Mouse (Mus musculus): ENCODE data around the gene Plcb2. TPM values are rescaled to one million over a fixed set of nuclear protein-coding genes. Genes with fewer than 3 reads are reported as not detected.

Gene Plcb2
- polyA plus RNA-seq, 1 experiment from 2014 or later, result 0.64 TPM

- DNase-seq (ENCODE audit: low spot score) (no peak), ATAC-seq (ENCODE audit: low FRiP score, low TSS enrichment) (no peak)
- peaks cover 4% of the 10 kb centered on the region; the same call in 1 of the 2 replicates for H3K4me1 ChIP-seq (replicated peaks; ENCODE audit: control insufficient read depth, insufficient read depth)
- peaks cover 5% of the 10 kb centered on the region; the same call in 1 of the 2 replicates for H3K27me3 ChIP-seq (ENCODE audit: control insufficient read depth, insufficient read depth, low read length)
- TF ChIP-seq EP300 (optimal IDR thresholded peaks at IDR 0.05) (no peak), CTCF (IDR thresholded peaks at IDR 0.05; ENCODE audit: low read depth) (no peak)
- H3K9ac ChIP-seq (ENCODE audit: low read length), result no peak overlapping the region
- H3K4me3 ChIP-seq (ENCODE audit: low read depth, low read length), result no peak overlapping the region
- no peak overlapping the region for H3K4me2 ChIP-seq (replicated peaks; ENCODE audit: low read depth)
- H3K9me3 ChIP-seq (ENCODE audit: control insufficient read depth, low read length), result no peaks in the 10 kb centered on the region
- WGBS, result 30% methylated on average over 15 of the region's 15 CpGs
- peak overlapping the region; percentile 19; the same call in 1 of the 2 replicates for H3K27ac ChIP-seq (replicated peaks)
- no peaks in the 10 kb centered on the region for H3K36me3 ChIP-seq (ENCODE audit: control insufficient read depth, insufficient read depth, low read length)
Observed at GRCm38 (mm10) chr2:118673686-118674465, 54.4 kb downstream of the Plcb2 start.

GRCm38 (mm10) chr2:118671728-118672127, 56.5 kb downstream of the Plcb2 start:
- no peak overlapping the region for H3K9ac ChIP-seq (ENCODE audit: low read length)

DNA sequence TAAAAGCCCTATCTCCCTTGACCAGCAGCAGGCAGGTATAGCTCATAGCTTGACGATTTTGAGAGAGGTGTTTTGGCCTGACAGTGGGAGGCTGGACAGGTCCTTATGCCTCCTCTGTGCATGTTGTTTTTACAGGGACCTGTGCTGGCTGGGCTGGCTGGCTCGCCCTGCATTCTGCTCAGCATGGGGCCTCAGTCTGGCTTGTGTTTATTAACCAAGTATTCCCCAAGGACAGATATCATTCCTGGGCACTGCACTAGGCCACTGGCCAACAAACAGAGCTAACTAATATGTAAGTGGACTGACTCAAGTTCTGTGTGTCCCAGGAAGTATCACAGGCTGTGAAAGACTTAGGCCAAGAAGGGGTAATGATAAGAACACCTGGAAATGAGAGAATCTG, 58.5 kb downstream of the Plcb2 start:
- H3K4me3 ChIP-seq (ENCODE audit: low read depth, low read length), result no peak overlapping the region
- H3K27me3 ChIP-seq (ENCODE audit: control insufficient read depth, insufficient read depth, low read length), result no peaks in the 10 kb centered on the region
- H3K9ac ChIP-seq (ENCODE audit: low read length), result no peak overlapping the region
- TF ChIP-seq EP300 (optimal IDR thresholded peaks at IDR 0.05) (no peak), CTCF (IDR thresholded peaks at IDR 0.05; ENCODE audit: low read depth) (no peak)
- H3K4me1 ChIP-seq (replicated peaks; ENCODE audit: control insufficient read depth, insufficient read depth), result no peaks in the 10 kb centered on the region
- H3K27ac ChIP-seq (replicated peaks), result no peak overlapping the region; the same call in 1 of the 2 replicates
- H3K4me2 ChIP-seq (replicated peaks; ENCODE audit: low read depth), result no peak overlapping the region
- no peak for DNase-seq (ENCODE audit: low spot score)
- H3K9me3 ChIP-seq (ENCODE audit: control insufficient read depth, low read length), result no peaks in the 10 kb centered on the region
- WGBS, result 44% methylated on average over 2 of the region's 2 CpGs
- ATAC-seq (ENCODE audit: low FRiP score, low TSS enrichment), result peak; percentile 42; the same call in 1 of the 2 replicates
- no peaks in the 10 kb centered on the region for H3K36me3 ChIP-seq (ENCODE audit: control insufficient read depth, insufficient read depth, low read length)

More at GRCm38 (mm10) chr2:118671728-118672127, 56.5 kb downstream of the Plcb2 start:
- Histone ChIP-seq H3K4me3 (ENCODE audit: low read depth, low read length) (no peak overlapping the region), H3K36me3 (ENCODE audit: control insufficient read depth, insufficient read depth, low read length) (no peaks in the 10 kb centered on the region), H3K9me3 (ENCODE audit: control insufficient read depth, low read length) (no peaks in the 10 kb centered on the region), H3K27ac (replicated peaks) (no peak overlapping the region), H3K4me1 (replicated peaks; ENCODE audit: control insufficient read depth, insufficient read depth) (0 out of 2 replicates have a peak, but pooled peaks cover 2% of the 10 kb centered on the region), H3K27me3 (ENCODE audit: control insufficient read depth, insufficient read depth, low read length) (0 out of 2 replicates have a peak, but pooled peaks cover 2% of the 10 kb centered on the region), H3K4me2 (replicated peaks; ENCODE audit: low read depth) (no peak overlapping the region)
- ATAC-seq (ENCODE audit: low FRiP score, low TSS enrichment) (no peak), DNase-seq (ENCODE audit: low spot score) (no peak)
- TF ChIP-seq CTCF (IDR thresholded peaks at IDR 0.05; ENCODE audit: low read depth) (no peak), EP300 (optimal IDR thresholded peaks at IDR 0.05) (no peak)
- 67% methylated on average over 1 of the region's 1 CpGs for WGBS

GRCm38 (mm10) chr2:118669245-118669644, 59.0 kb downstream of the Plcb2 start:
- Histone ChIP-seq H3K4me3 (ENCODE audit: low read depth, low read length) (no peak overlapping the region), H3K9ac (ENCODE audit: low read length) (no peak overlapping the region), H3K27me3 (ENCODE audit: control insufficient read depth, insufficient read depth, low read length) (no peaks in the 10 kb centered on the region), H3K36me3 (ENCODE audit: control insufficient read depth, insufficient read depth, low read length) (no peaks in the 10 kb centered on the region), H3K27ac (replicated peaks) (no peak overlapping the region; the same call in 1 of the 2 replicates), H3K9me3 (ENCODE audit: control insufficient read depth, low read length) (no peaks in the 10 kb centered on the region), H3K4me1 (replicated peaks; ENCODE audit: control insufficient read depth, insufficient read depth) (no peaks in the 10 kb centered on the region), H3K4me2 (replicated peaks; ENCODE audit: low read depth) (no peak overlapping the region)
- ATAC-seq (ENCODE audit: low FRiP score, low TSS enrichment), result no peak; the same call in 1 of the 2 replicates
- TF ChIP-seq CTCF (IDR thresholded peaks at IDR 0.05; ENCODE audit: low read depth) (no peak), EP300 (optimal IDR thresholded peaks at IDR 0.05) (no peak)
- 50% methylated on average over 6 of the region's 6 CpGs for WGBS
- no peak for DNase-seq (ENCODE audit: low spot score)

- no peak for ATAC-seq (ENCODE audit: low FRiP score, low TSS enrichment)
- H3K36me3 ChIP-seq (ENCODE audit: control insufficient read depth, insufficient read depth, low read length), result no peaks in the 10 kb centered on the region
- 58% methylated on average over 5 of the region's 5 CpGs for WGBS
- H3K9me3 ChIP-seq (ENCODE audit: control insufficient read depth, low read length), result no peaks in the 10 kb centered on the region
- no peak for DNase-seq (ENCODE audit: low spot score)
- H3K9ac ChIP-seq (ENCODE audit: low read length), result no peak overlapping the region
- no peak overlapping the region for H3K27ac ChIP-seq (replicated peaks)
- H3K4me3 ChIP-seq (ENCODE audit: low read depth, low read length), result no peak overlapping the region
- H3K4me2 ChIP-seq (replicated peaks; ENCODE audit: low read depth), result no peak overlapping the region
- TF ChIP-seq EP300 (optimal IDR thresholded peaks at IDR 0.05) (no peak), CTCF (IDR thresholded peaks at IDR 0.05; ENCODE audit: low read depth) (no peak)
- 0 out of 2 replicates have a peak, but pooled peaks cover 2% of the 10 kb centered on the region for H3K4me1 ChIP-seq (replicated peaks; ENCODE audit: control insufficient read depth, insufficient read depth)
- H3K27me3 ChIP-seq (ENCODE audit: control insufficient read depth, insufficient read depth, low read length), result no peaks in the 10 kb centered on the region
Observed at GRCm38 (mm10) chr2:118667181-118667580, 61.1 kb downstream of the Plcb2 start.

DNA sequence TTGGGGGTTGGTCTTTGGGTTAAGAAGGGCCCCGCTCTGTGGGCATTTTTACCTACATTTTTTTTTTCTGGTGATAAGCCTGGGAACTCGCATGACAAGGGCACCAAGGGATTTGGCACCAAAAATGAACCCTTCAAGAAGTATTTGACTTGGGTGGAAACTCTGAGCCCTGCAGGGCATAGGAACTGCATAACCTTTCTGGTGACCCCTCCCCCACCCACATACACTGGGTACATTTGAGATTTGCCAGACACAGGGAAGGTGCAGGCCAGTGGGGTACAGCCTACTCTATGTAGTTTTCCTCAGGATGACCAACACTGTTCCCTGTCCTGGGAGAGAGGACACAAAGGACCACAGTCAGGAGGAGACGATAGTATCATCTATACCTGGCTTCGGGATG, 62.6 kb downstream of the Plcb2 start:
- Histone ChIP-seq H3K9me3 (ENCODE audit: control insufficient read depth, low read length) (no peaks in the 10 kb centered on the region), H3K4me1 (replicated peaks; ENCODE audit: control insufficient read depth, insufficient read depth) (0 out of 2 replicates have a peak, but pooled peaks cover 2% of the 10 kb centered on the region), H3K36me3 (ENCODE audit: control insufficient read depth, insufficient read depth, low read length) (no peaks in the 10 kb centered on the region), H3K27ac (replicated peaks) (no peak overlapping the region), H3K27me3 (ENCODE audit: control insufficient read depth, insufficient read depth, low read length) (no peaks in the 10 kb centered on the region), H3K9ac (ENCODE audit: low read length) (no peak overlapping the region), H3K4me2 (replicated peaks; ENCODE audit: low read depth) (no peak overlapping the region), H3K4me3 (ENCODE audit: low read depth, low read length) (no peak overlapping the region)
- DNase-seq (ENCODE audit: low spot score) (no peak), ATAC-seq (ENCODE audit: low FRiP score, low TSS enrichment) (no peak)
- TF ChIP-seq EP300 (optimal IDR thresholded peaks at IDR 0.05) (no peak), CTCF (IDR thresholded peaks at IDR 0.05; ENCODE audit: low read depth) (no peak)
- 79% methylated on average over 4 of the region's 4 CpGs for WGBS

All from stomach, postnatal 0 days (tissue).